ENCODE assay signal across 8 mouse cellular contexts in genomic region chr5:115475337-115476106, GRCm38 (mm10). TPM values are rescaled to one million over a fixed set of nuclear protein-coding genes. Genes with fewer than 3 reads are reported as not detected.
DNase-seq lines count a peak whose midpoint lies in the region; ATAC-seq lines count a peak whose summit lies in the region.
"Had no signal": no experiment of that assay in that cellular context is flagged by ENCODE, and none has a peak within 500 bp of the region (broad histone marks: within the 10 kb centered on the region; RNA-seq: fewer than 3 reads in every experiment).

No protein-coding gene starts in this region.

- H3K27ac ChIP-seq in embryonic facial prominence, embryonic 13.5 days = peak overlapping the region; percentile 33; the same call in 1 of the 2 replicates
- no peak overlapping the region for H3K27ac ChIP-seq in hindbrain, embryonic 11.5 days (ENCODE audit: low read depth, low read length)
- H3K27ac ChIP-seq in midbrain, embryonic 12.5 days (replicated peaks) = peak overlapping the region; percentile 30; the same call in 1 of the 2 replicates

- peak; percentile 51 for ATAC-seq in CD4-positive, CD25-positive, alpha-beta regulatory T cell, adult 4 months
- ATAC-seq in embryonic facial prominence, embryonic 13.5 days (ENCODE audit: insufficient number of reproducible peaks, insufficient read depth, low FRiP score, low TSS enrichment, low read depth) = peak; percentile 70
- peak; percentile 56; the same call in 1 of the 2 replicates for ATAC-seq in hindbrain, embryonic 11.5 days (ENCODE audit: low FRiP score)
- ATAC-seq in midbrain, embryonic 12.5 days (ENCODE audit: low FRiP score, low read depth) = peak; percentile 83

- 10% methylated on average over 22 of the region's 22 CpGs for WGBS in embryonic facial prominence, embryonic 13.5 days
- WGBS in hindbrain, embryonic 11.5 days = 11% methylated on average over 22 of the region's 22 CpGs
- 5% methylated on average over 22 of the region's 22 CpGs for WGBS in midbrain, embryonic 12.5 days

- H3K4me2 ChIP-seq in embryonic facial prominence, embryonic 13.5 days = peak overlapping the region; percentile 58
- H3K4me2 ChIP-seq in hindbrain, embryonic 11.5 days (replicated peaks; ENCODE audit: low read depth, low read length) = peak overlapping the region; percentile 37
- peak overlapping the region; percentile 54 for H3K4me2 ChIP-seq in midbrain, embryonic 12.5 days (replicated peaks)

- H3K4me1 ChIP-seq in embryonic facial prominence, embryonic 13.5 days = peaks cover 17% of the 10 kb centered on the region
- no peaks in the 10 kb centered on the region; the same call in none of the 2 replicates for H3K4me1 ChIP-seq in hindbrain, embryonic 11.5 days (replicated peaks; ENCODE audit: control insufficient read depth, insufficient read depth, low read length)
- H3K4me1 ChIP-seq in midbrain, embryonic 12.5 days = peaks cover 15% of the 10 kb centered on the region

- H3K9ac ChIP-seq in embryonic facial prominence, embryonic 13.5 days = peak overlapping the region; percentile 66
- peak overlapping the region; percentile 53; the same call in 1 of the 2 replicates for H3K9ac ChIP-seq in hindbrain, embryonic 11.5 days (ENCODE audit: low read depth, low read length)
- H3K9ac ChIP-seq in midbrain, embryonic 12.5 days (replicated peaks) = peak overlapping the region; percentile 43; the same call in 1 of the 2 replicates

- DNase-seq in Muller cell, postnatal 12 days (ENCODE audit: inconsistent ontology term) = peak; percentile 68
- peak; percentile 67 for DNase-seq in hindbrain, embryonic 11.5 days (ENCODE audit: low spot score)
- peak; percentile 34 to 35 for DNase-seq in left cerebral cortex, postnatal 36 days (ENCODE audit: low spot score in 2 of 2)
- peak; percentile 76 for DNase-seq in yolk sac, embryonic 10.5 days (ENCODE audit: low spot score)

- H3K9me3 ChIP-seq in embryonic facial prominence, embryonic 13.5 days = no peaks in the 10 kb centered on the region
- H3K9me3 ChIP-seq in hindbrain, embryonic 11.5 days (ENCODE audit: control insufficient read depth, low read length) = no peaks in the 10 kb centered on the region
- H3K9me3 ChIP-seq in midbrain, embryonic 12.5 days = no peaks in the 10 kb centered on the region

- H3K4me3 ChIP-seq in embryonic facial prominence, embryonic 13.5 days = peak overlapping the region; percentile 41
- H3K4me3 ChIP-seq in hindbrain, embryonic 11.5 days (ENCODE audit: low read depth, low read length) = peak overlapping the region; percentile 21
- peak overlapping the region; percentile 35 for H3K4me3 ChIP-seq in midbrain, embryonic 12.5 days

- peaks cover 7% of the 10 kb centered on the region for H3K27me3 ChIP-seq in embryonic facial prominence, embryonic 13.5 days
- H3K27me3 ChIP-seq in hindbrain, embryonic 11.5 days (ENCODE audit: control insufficient read depth, insufficient read depth, low read length) = peaks cover 5% of the 10 kb centered on the region
- peaks cover 12% of the 10 kb centered on the region for H3K27me3 ChIP-seq in midbrain, embryonic 12.5 days

- peaks cover 17% of the 10 kb centered on the region for H3K36me3 ChIP-seq in embryonic facial prominence, embryonic 13.5 days
- H3K36me3 ChIP-seq in hindbrain, embryonic 11.5 days (ENCODE audit: control insufficient read depth, insufficient read depth, low read length) = no peaks in the 10 kb centered on the region
- H3K36me3 ChIP-seq in midbrain, embryonic 12.5 days = no peaks in the 10 kb centered on the region; the same call in 1 of the 2 replicates

- intact Hi-C loops in left cerebral cortex, postnatal 36 days (cut with DNase I) = no loop called here

RNA-seq across cellular contexts. Expression of gene Sirt4, which starts 9.0 kb away (rescaled TPM):
- polyA plus RNA-seq in CD4-positive, CD25-positive, alpha-beta regulatory T cell, adult 4 months (2017; shearing (Covaris generic)) = 10 to 100 TPM in 1 of 2 experiments, 1 to 10 TPM in 1; 9.9 to 18.6 TPM
- polyA plus RNA-seq in embryonic facial prominence, embryonic 13.5 days (2015; fragmentation: Nextera tagmentation; extraction: Ambion mirVana) = 24.8 and 28.1 TPM in 2 replicates
- 21.3 and 23.1 TPM in 2 replicates for polyA plus RNA-seq in hindbrain, embryonic 11.5 days (2014; fragmentation: Nextera tagmentation; extraction: Ambion mirVana)
- total RNA-seq in left cerebral cortex, postnatal 36 days (2021) = 10 to 100 TPM; 19.7 to 51.7 TPM
- 24.2 and 26.2 TPM in 2 replicates for polyA plus RNA-seq in midbrain, embryonic 12.5 days (2016; fragmentation: Nextera tagmentation; extraction: Ambion mirVana)

RNA-seq across cellular contexts. Expression of gene Pla2g1b, which starts 9.5 kb away (rescaled TPM):
- not detected for polyA plus RNA-seq in CD4-positive, CD25-positive, alpha-beta regulatory T cell, adult 4 months (2017; shearing (Covaris generic))
- not detected in 2 replicates for polyA plus RNA-seq in embryonic facial prominence, embryonic 13.5 days (2015; fragmentation: Nextera tagmentation; extraction: Ambion mirVana)
- 0.56 and 1.1 TPM in 2 replicates for polyA plus RNA-seq in hindbrain, embryonic 11.5 days (2014; fragmentation: Nextera tagmentation; extraction: Ambion mirVana)
- not detected for total RNA-seq in left cerebral cortex, postnatal 36 days (2021)
- not detected in 2 replicates for polyA plus RNA-seq in midbrain, embryonic 12.5 days (2016; fragmentation: Nextera tagmentation; extraction: Ambion mirVana)
- total RNA-seq: gastrocnemius, postnatal 36 days had no signal

RNA-seq across cellular contexts. Expression of gene Pxn, which starts 31.0 kb away (rescaled TPM):
- polyA plus RNA-seq in CD4-positive, CD25-positive, alpha-beta regulatory T cell, adult 4 months (2017; shearing (Covaris generic)) = 10 to 100 TPM; 14.5 to 23.4 TPM
- 39.6 and 44.2 TPM in 2 replicates for polyA plus RNA-seq in embryonic facial prominence, embryonic 13.5 days (2015; fragmentation: Nextera tagmentation; extraction: Ambion mirVana)
- polyA plus RNA-seq in hindbrain, embryonic 11.5 days (2014; fragmentation: Nextera tagmentation; extraction: Ambion mirVana) = 9.0 and 10.1 TPM in 2 replicates
- 10 to 100 TPM; 15.1 to 24.7 TPM for total RNA-seq in left cerebral cortex, postnatal 36 days (2021)
- 24.0 and 27.2 TPM in 2 replicates for polyA plus RNA-seq in midbrain, embryonic 12.5 days (2016; fragmentation: Nextera tagmentation; extraction: Ambion mirVana)

RNA-seq across cellular contexts. Expression of gene Msi1, which starts 46.1 kb away (rescaled TPM):
- polyA plus RNA-seq in CD4-positive, CD25-positive, alpha-beta regulatory T cell, adult 4 months (2017; shearing (Covaris generic)) = not detected
- polyA plus RNA-seq in embryonic facial prominence, embryonic 13.5 days (2015; fragmentation: Nextera tagmentation; extraction: Ambion mirVana) = 22.3 and 23.9 TPM in 2 replicates
- 136 and 141 TPM in 2 replicates for polyA plus RNA-seq in hindbrain, embryonic 11.5 days (2014; fragmentation: Nextera tagmentation; extraction: Ambion mirVana)
- 10 to 100 TPM; 46.9 to 51.3 TPM for total RNA-seq in left cerebral cortex, postnatal 36 days (2021)
- polyA plus RNA-seq in midbrain, embryonic 12.5 days (2016; fragmentation: Nextera tagmentation; extraction: Ambion mirVana) = 211 and 227 TPM in 2 replicates
